Mouse (Mus musculus): ENCODE measurements around the gene Pla2g4a. TPM values are rescaled to one million over a fixed set of nuclear protein-coding genes. Genes with fewer than 3 reads are reported as not detected.

Pla2g4a gene
- total and polyA plus RNA-seq, 3 experiments = 6.4 to 14.4 TPM; not detected in 1

GRCm38 (mm10) chr1:149841845-149842244, 119.2 kb downstream of the Pla2g4a start:
- no peaks in the 10 kb centered on the region for H3K4me1 ChIP-seq (ENCODE audit: control insufficient read depth in 1 of 2, insufficient read depth in 2 of 2, low read length in 2 of 2)
- H3K27ac ChIP-seq (ENCODE audit: control insufficient read depth, low read depth, low read length) = no peak overlapping the region
- no peak for DNase-seq (ENCODE audit: low read depth, low spot score)
- no peak overlapping the region for H3K9ac ChIP-seq (ENCODE audit: control insufficient read depth, low read depth, low read length, poor library complexity, severe bottlenecking)
- H3K9me3 ChIP-seq (replicated peaks; ENCODE audit: insufficient read depth, low read length) = no peaks in the 10 kb centered on the region
- H3K27me3 ChIP-seq (ENCODE audit: control insufficient read depth in 1 of 2, insufficient read depth in 2 of 2, low read length in 2 of 2) = no peaks in the 10 kb centered on the region
- no peaks in the 10 kb centered on the region for H3K36me3 ChIP-seq (ENCODE audit: control insufficient read depth in 1 of 2, insufficient read depth in 2 of 2, low read length in 2 of 2)
- TF ChIP-seq USF1 (IDR thresholded peaks at IDR 0.05; ENCODE audit: low read depth, low read length) = no peak
- TF ChIP-seq E2F4 (IDR thresholded peaks at IDR 0.05; ENCODE audit: borderline replicate concordance, low read depth, low read length) = no peak
- TF ChIP-seq EP300 (IDR thresholded peaks at IDR 0.05; ENCODE audit: low read depth in 1 of 2, low read length in 2 of 2) = no peak
- TF ChIP-seq MAX (IDR thresholded peaks at IDR 0.05; ENCODE audit: low read length) = no peak
- no peak overlapping the region for H3K4me3 ChIP-seq (ENCODE audit: control insufficient read depth in 1 of 2, insufficient read depth in 1 of 2, low read depth in 2 of 2, low read length in 2 of 2)
- no peaks in the 10 kb centered on the region for H3K79me2 ChIP-seq (ENCODE audit: control insufficient read depth, insufficient read depth, low read length, poor library complexity)

- no peak for DNase-seq (ENCODE audit: low read depth, low spot score)
- H3K9ac ChIP-seq (ENCODE audit: control insufficient read depth, low read depth, low read length, poor library complexity, severe bottlenecking) = no peak overlapping the region
- no peak overlapping the region for H3K27ac ChIP-seq (ENCODE audit: control insufficient read depth, low read depth, low read length)
These were observed 120.1 kb downstream of the Pla2g4a start for GRCm38 (mm10) chr1:149840961-149841416.

GRCm38 (mm10) chr1:149840312-149840930, 120.7 kb downstream of the Pla2g4a start:
- H3K36me3 ChIP-seq (ENCODE audit: control insufficient read depth in 1 of 2, insufficient read depth in 2 of 2, low read length in 2 of 2) = no peaks in the 10 kb centered on the region
- H3K79me2 ChIP-seq (ENCODE audit: control insufficient read depth, insufficient read depth, low read length, poor library complexity) = no peaks in the 10 kb centered on the region
- H3K4me3 ChIP-seq (ENCODE audit: control insufficient read depth in 1 of 2, insufficient read depth in 1 of 2, low read depth in 2 of 2, low read length in 2 of 2) = no peak overlapping the region
- no peak for DNase-seq (ENCODE audit: low read depth, low spot score)
- no peaks in the 10 kb centered on the region for H3K27me3 ChIP-seq (ENCODE audit: control insufficient read depth in 1 of 2, insufficient read depth in 2 of 2, low read length in 2 of 2)
- no peaks in the 10 kb centered on the region for H3K9me3 ChIP-seq (replicated peaks; ENCODE audit: insufficient read depth, low read length)
- H3K4me1 ChIP-seq (ENCODE audit: control insufficient read depth in 1 of 2, insufficient read depth in 2 of 2, low read length in 2 of 2) = no peaks in the 10 kb centered on the region
- no peak for TF ChIP-seq E2F4 (IDR thresholded peaks at IDR 0.05; ENCODE audit: borderline replicate concordance, low read depth, low read length)
- TF ChIP-seq GATA1 (IDR thresholded peaks at IDR 0.05; ENCODE audit: low read depth, low read length) = no peak
- TF ChIP-seq RAD21 (IDR thresholded peaks at IDR 0.05; ENCODE audit: low read depth, low read length) = no peak
- TF ChIP-seq ETS1 (IDR thresholded peaks at IDR 0.05; ENCODE audit: low read depth, low read length) = no peak
- TF ChIP-seq SMC3 (IDR thresholded peaks at IDR 0.05; ENCODE audit: low read depth, low read length) = no peak
- no peak for TF ChIP-seq JUND (IDR thresholded peaks at IDR 0.05; ENCODE audit: low read depth, low read length)
- no peak for TF ChIP-seq NELFE (IDR thresholded peaks at IDR 0.05; ENCODE audit: low read depth, low read length)
- TF ChIP-seq MAFK (IDR thresholded peaks at IDR 0.05; ENCODE audit: borderline replicate concordance, low read depth, low read length) = no peak
- no peak for TF ChIP-seq TAL1 (IDR thresholded peaks at IDR 0.05; ENCODE audit: low read length)
- no peak for TF ChIP-seq CHD2 (IDR thresholded peaks at IDR 0.05; ENCODE audit: low read length)
- TF ChIP-seq ZKSCAN1 (IDR thresholded peaks at IDR 0.05; ENCODE audit: low read depth, low read length) = no peak
- H3K9ac ChIP-seq (ENCODE audit: control insufficient read depth, low read depth, low read length, poor library complexity, severe bottlenecking) = no peak overlapping the region
- no peak overlapping the region for H3K27ac ChIP-seq (ENCODE audit: control insufficient read depth, low read depth, low read length)

More at GRCm38 (mm10) chr1:149840961-149841416, 120.1 kb downstream of the Pla2g4a start:
- no peaks in the 10 kb centered on the region for H3K4me1 ChIP-seq (ENCODE audit: control insufficient read depth in 1 of 2, insufficient read depth in 2 of 2, low read length in 2 of 2)
- TF ChIP-seq SIN3A (IDR thresholded peaks at IDR 0.05; ENCODE audit: low read length) (no peak), MEF2A (IDR thresholded peaks at IDR 0.05; ENCODE audit: extremely low read depth, insufficient replicate concordance, low read depth, low read length, poor library complexity, severe bottlenecking) (no peak), ZNF384 (IDR thresholded peaks at IDR 0.05; ENCODE audit: low read depth, low read length) (no peak)
- no peaks in the 10 kb centered on the region for H3K9me3 ChIP-seq (replicated peaks; ENCODE audit: insufficient read depth, low read length)
- no peaks in the 10 kb centered on the region for H3K27me3 ChIP-seq (ENCODE audit: control insufficient read depth in 1 of 2, insufficient read depth in 2 of 2, low read length in 2 of 2)
- no peaks in the 10 kb centered on the region for H3K36me3 ChIP-seq (ENCODE audit: control insufficient read depth in 1 of 2, insufficient read depth in 2 of 2, low read length in 2 of 2)
- H3K4me3 ChIP-seq (ENCODE audit: control insufficient read depth in 1 of 2, insufficient read depth in 1 of 2, low read depth in 2 of 2, low read length in 2 of 2) = no peak overlapping the region
- no peaks in the 10 kb centered on the region for H3K79me2 ChIP-seq (ENCODE audit: control insufficient read depth, insufficient read depth, low read length, poor library complexity)
